Mouse (Mus musculus) spleen, postnatal 4 days (tissue): ENCODE data around the gene Pogk.

Experiments used
- DNase-seq, 2 experiments: peaks; one replicate each; pipeline ENCODE4 v3.0.0; 2022; ENCODE audit warnings: low spot score in 2 of 2

Pogk gene

DNA sequence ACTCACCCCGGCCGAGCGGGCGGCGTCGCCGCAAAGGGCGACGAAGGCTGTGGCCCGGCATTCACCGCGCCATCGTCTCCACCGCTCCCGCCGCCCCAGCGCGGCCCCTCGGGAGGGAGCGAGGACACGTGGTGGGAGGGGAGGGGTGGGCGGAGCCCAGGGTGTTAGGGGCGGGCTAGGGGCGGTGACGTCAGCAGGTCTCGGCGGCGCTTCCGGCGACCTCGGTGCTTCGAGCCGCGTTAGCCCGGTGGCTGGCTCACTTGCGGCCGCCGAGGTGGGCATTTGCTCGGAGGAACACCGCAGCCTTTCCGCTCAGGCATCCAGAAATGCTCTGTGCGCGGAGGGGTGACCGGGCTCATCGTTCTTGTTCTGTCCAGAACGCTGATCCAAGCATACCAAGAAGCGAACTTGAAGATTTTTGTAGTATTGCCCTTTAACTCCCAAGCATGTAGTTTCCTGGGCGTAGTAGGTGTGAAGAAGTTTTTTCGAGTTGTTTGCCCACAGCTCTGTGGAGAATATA, at the start of gene Pogk:
Gene Pogk (minus strand): TSS at position 163 of the 520 bp plus-strand sequence.
- DNase-seq = peak; percentile 66 to 83

DNA sequence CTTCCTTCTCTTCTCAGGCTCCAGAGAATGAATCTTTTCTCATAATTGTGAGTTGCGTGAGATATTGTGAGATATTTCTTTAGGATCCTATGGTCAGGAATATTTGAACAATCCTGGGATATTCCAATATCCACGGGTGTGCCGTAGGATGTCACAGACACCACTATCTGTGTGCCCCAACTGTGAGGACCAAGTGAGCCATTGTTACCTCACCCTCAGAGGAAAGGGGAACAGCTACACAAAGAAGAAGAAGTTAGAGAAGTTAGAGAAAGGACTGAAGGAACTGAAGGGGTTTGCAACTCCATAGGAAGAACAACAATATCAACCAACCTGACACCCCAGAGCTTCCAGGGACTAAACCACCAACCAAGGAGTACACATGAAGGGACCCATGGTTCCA, 32.3 kb upstream of the Pogk start:
- no peak for DNase-seq

DNA sequence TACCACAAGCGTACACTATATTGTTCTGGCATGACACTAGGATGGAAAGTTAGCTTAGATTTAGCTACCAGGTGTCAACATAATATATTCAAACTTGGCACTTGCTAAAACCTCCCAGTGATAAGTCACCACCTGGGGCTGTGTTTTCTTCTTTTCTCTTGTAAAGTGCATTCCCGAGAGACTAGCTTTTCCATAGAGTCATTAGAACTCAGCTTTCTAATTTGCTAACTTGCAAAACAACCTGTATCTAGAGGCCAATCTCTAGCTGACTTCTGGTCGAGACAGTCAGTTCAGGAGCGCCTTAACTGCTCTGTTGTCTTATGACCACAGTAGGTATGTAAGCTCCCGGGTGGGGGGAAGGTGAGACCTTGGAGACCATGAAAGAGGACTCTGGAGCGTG, 29.8 kb upstream of the Pogk start:
- peak in 1 of 2 experiments; percentile 41 for DNase-seq

DNA sequence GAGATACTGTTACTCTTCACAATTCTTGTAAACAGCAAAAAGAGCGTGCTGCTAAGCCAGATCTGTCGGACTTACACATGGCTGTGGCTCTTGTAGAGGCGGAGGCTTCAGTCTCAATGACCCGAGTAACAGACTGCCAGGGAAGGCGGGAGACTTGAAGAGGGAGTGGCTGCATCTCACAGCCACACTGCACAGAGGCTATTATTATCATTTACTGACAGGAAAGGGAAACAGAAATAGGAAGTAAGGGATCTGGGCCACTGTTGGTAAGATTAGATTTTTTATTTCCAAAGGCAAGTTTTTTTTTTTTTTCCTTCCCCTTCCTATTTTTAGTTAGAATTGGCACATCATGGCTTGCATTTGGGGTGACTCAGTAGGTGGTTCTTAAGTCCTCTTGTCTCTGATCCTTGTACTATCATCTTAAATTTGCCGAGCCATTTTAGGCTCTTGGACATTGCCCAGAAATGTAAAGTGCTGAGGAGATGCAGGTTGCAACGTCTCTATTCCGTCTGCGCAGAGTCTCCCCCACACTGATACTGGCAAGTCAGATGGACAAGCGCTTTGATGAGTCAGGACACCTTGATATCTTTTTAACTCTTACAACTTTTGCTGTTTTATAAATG, 20.3 kb upstream of the Pogk start:
- DNase-seq = peak in 1 of 2 experiments; percentile 54

DNA sequence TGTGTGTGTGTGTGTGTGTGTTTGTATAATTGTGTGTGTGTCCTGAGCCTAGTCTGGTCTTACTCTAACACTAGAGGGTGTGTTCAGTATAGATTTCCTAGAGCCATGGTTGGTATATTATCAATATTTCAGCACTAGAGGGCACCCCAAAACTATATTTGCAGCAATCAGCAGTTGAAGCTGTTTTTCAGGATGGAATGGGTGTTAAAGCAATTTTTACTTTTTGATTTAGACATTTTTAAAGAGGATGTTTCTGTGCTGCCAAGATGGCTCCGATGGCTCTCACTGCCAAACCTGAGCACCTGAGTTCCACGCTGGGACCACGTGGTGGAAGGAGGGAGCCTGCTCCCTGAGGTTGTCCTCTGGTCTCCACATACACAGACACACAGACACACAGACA, 19.4 kb upstream of the Pogk start:
- peak in 1 of 2 experiments; percentile 57 for DNase-seq

DNA sequence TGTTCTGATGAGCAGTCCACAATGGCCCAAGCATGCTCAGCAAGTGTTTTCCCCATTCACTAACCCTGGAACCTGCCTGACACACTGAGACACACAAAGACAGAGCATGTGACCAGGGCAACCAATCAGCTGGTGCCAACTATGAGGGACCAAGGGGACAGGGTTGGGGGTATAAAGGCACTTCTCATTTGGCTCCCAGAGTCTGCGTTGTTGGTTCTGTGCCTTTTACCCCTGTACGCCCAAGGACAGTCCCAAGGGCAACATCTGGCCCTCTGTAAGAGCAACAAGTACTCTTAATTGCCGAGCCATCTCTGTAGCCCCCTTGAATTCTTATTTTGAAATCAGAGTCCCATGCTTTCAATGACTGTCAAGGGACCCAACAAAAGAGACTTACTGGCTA, 2.6 kb upstream of the Pogk start:
- DNase-seq = no peak

DNA sequence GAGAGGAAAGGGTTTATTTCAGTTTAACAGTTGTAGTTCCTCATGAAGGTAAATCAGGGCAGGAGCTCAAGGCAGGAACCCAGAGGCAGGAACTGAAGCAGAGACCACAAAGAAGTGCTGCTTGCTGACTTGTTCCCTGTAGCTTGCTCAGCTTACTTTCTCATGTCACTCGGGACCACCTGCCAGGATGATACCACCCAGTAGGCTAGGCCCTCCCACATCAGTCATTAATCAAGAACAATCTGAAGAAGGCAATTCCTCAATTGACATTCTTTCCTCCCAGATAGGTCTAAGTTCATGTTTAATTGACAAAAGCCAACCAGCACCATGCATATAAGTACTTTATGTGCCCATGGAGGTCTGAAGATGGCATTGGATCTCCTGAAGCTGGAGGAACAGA, 1.9 kb upstream of the Pogk start:
- no peak for DNase-seq

DNA sequence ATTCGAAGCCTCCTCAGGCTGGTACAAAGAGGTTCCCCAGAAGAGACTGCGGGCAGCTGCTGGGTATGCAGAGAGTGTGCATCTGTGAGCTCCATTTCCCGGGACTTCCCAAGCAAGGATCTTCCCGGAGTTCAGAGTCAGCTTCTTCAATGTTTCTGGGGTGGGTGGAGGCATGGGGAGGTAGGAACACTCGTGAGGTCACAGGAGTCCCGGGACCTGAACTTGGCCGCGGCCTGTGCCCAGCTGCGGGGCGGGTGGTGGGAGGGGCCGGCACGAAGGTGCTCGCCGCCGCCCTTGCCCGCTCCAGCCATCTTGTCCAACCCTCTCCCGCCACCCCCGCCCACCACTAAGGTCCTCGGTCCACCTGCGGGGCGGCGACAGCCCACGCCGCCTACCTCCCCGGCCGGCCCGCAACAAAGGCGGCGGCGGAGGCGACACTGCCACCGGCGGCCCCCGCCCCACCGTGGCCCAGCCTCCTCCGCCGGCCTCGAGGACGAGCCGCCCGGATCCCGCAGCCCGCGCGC, 424 bp downstream of the Pogk start:
- peak; percentile 16 to 66 for DNase-seq

DNA sequence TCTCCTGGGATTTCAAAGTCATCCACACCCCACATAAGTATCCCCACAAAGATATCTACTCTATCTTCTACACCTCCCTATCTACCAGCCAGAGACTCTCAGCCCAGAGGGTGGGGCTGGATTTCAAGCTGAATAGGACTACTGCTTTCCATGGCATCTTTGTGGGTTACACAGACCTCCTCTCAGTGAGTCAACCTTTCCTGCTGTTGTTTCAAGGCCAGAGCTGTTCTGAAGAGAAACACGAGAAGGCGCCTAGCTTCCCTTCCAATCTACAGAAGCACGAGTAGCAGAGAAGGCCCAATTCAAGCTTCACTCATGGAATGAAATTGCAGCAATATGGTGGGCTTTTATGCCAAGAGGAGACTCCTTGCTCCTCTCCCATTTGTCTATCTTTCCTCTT, 5.8 kb downstream of the Pogk start:
- DNase-seq = no peak

DNA sequence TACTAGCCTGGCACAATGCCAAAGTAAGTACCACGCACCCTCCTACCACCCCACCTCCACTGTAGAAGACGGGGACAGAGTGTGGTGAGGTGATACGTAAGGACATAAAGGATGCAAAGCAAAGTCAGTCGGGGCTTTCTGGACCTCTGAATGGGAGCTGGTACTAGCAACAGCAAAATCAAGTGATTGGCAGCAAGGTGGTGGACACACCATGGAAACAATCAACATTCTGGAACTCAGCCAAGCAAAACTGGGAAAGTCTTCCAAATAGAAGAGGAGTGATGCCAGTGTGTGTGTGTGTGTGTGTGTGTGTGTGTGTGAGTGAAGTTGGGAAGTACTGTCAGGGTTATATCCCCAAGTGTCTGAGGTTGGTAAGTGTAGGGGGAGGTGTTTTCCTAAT, 7.7 kb downstream of the Pogk start:
- no peak for DNase-seq

DNA sequence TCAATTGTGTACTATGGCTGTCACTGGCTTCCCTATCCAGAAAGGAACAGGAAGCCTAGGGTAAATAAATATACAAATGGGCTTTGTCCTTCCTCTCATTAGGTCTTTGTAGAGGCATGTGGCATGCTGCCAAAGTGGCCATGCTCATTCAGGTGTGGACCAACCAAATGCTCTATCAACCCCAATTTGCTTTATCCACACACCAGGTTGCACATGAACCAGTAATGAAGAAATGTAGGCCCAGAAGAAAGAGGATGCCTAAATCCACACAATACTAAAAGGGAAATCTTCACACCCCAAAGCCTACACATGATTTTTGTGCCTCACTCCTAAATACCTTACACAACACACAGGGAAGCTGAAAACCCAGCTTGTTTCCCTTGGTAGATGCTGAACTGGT, 8.2 kb downstream of the Pogk start:
- no peak for DNase-seq

DNA sequence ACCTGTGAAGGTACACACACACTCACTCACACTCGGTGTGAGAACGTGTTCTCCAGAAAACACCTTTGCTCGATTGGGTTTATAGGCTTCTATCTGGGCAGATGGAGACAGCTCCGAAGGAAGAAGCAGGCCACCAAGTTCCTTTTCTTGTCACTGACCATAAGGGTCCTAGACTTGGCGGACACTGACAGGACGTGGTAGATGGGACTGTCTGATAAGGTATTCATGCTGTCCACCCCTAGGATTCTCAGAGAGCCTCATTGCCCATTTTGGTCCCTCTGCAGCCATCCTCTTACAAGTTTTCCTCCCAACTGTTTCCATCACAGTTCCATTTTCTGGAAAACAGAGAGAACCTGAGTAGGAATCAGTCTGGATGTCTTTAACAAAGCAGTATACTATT, 13.3 kb downstream of the Pogk start:
- DNase-seq = no peak

DNA sequence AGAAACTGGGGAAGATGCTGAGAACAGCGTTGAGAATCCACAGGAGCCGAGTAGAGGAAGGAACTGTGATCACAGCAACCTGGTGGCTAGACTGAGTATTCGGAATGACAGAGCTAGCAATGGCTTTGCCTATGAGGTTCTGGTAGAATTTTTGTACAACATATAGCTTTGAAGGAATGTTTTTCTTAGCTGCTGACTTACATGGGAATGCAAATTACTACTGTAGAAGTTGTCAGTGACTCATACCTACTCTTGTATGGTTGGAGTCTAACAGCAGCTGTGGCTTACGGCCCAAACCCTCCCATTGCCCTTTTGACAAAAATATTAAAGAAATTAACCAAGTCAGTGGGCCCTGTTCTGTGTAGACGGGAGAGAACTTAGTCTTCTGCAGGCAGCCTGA, 14.0 kb downstream of the Pogk start:
- DNase-seq = no peak

DNA sequence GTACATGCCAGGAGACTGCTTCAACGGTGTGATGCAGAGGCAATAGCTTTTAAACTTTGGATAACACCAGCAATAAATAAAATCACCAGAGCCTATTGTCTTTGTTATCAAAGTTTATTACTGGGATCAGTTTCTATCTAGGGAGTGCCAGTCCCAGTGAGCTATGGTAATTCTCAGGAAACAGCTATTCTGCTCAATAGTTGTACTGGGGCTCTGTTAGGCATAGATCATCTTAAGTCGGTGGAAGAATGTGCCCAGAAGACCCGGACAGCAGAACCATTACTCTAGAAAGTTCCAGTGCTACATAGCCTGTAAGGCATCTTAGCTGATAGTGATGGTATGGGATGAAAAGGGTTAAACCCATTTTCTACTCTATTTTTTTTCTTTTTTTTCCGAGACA, 14.9 kb downstream of the Pogk start:
- no peak for DNase-seq

DNA sequence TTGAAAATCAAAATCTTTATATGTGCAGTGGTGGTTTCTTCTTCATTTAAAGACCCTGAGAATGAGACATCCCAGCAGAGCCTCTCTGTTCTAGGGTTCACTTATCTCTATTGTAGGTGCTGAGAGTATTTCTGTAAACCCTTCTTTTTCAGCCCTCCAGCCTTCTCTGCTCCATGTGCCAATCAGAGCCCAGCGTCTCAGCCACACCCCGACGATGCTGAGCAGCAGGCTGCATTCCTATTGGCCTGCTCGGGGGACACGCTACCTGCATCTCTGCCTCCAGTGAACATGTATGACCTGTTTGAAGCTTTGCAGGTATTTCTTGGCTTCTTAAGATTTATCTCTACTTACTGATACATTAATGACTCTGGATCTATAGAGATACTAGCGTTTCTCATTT, 18.0 kb downstream of the Pogk start:
- DNase-seq = no peak

DNA sequence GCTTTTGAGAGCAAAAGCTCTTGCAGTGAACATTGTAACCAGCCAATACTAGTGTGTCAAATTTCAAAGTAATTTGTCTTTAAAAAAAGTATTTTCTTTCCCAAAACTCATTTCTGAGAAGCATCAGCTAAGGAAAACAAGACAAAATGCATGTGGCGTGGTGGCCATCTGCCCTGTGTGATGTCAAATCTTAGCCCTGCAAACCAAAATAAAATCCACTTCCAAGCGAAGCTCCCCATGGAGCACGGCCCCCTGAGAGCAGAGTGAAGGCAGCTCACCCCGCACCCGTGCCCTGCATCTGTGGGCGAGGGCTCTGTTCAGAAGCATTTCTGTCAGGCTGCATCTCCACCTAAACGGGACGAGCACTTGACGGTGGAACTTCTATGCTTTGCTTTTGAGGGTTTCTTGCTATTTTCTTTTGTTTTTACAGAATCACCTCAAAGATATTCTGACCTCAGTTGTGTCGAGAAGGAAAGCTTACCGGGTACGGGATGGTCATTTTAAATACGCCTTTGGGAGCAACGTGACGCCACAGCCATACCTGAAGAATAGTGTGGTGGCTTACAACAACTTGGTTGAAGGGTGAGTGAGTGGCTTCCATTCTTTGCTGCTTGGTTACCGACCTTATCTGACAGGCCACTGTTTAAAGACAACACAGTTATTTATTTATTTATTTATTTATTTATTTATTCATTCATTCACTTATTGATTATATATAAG, 20.1 kb downstream of the Pogk start:
- DNase-seq = peak in 1 of 2 experiments; percentile 43

DNA sequence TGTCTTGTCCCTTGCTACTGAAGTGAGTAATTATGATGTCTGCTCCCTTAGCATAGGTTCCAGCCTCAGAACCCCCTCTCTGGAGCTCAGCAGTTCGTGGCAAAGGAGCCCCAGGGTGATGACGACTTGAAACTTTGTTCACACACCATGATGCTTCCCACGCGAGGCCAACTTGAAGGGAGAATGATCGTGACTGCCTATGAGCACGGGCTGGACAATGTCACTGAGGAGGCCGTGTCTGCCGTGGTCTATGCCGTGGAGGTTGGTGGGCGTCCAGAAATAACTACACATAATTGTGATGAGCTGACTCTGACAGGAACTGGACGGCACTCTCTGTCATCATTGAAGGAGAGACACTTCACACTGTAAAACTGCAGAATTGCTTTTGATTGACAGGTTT, 21.2 kb downstream of the Pogk start:
- peak in 1 of 2 experiments; percentile 55 for DNase-seq

DNA sequence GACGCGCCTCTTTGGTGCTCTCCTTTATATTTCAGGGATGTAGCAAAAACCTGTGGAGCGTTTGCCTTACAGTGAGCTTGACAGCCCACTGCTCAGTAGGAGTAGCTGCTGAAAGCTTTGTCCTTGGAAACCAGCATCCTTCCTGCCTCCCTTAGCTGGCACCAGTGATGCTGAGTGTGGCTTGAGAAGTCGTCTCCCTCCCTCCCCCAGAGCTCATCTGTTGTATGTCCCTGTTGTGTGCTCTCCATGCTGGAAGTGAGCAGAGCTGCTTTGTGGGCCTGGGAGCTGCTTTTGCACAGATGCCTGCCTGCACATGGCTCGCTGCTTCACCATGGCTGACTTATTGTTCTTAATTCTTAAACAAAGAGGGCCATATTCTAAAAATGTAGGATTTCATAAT, 24.2 kb downstream of the Pogk start:
- DNase-seq = no peak

DNA sequence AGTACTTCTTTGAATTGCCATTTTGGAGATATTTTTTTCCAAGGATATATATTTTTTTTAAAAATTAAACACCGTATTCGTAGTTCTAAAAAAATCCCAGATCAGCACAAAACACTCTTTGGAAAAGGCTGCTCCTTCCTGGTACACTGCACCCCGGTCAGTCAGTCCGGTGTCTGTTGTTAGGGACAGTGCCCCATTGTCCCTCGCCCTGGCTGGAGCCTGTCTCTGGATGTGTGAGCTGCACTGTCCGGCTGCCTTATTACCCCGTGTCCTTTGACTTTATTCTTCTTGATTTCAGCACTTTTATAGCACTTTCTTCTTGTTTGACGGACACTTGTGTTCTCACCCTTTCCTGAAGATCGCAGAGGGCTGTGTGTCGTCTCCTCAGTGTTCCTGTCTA, 25.0 kb downstream of the Pogk start:
- DNase-seq = no peak

DNA sequence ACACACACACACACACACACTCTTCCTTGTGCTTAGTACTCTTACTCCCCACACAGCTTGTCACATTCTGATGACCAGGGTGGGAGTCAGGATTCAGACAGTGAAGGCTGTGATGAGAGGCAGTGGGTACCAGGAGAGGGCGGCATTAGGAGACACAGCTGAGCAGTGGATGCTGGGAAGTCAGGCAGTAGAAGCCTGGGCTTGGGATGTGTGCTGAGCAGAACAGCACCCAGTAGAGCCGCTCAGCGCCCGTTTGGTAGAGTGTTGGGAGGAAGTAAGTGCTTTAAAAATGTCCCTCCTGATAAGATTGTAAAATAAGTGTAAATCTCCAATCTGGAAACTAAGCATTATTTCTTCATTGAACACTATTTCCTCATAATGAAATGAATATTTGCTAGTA, 27.0 kb downstream of the Pogk start:
- DNase-seq = no peak

DNA sequence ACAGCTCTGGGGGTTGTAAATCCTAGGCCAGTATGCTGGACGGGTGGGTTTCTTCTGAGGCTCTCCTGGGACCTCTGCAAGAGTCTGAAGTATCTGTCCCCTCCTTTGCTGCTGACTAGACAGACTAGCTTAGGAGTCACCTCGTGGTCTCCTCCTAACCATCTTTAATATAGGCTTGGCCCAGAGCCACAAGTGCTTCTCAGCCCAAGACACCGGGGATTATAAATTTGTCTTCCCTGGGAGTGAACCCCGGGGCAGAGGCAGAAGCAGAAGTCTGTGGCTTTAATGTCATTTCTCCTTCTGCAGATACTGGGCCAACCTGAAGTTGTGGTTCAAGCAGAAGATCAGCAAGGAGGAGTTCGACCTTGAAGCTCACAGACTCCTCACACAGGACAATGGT, 27.8 kb downstream of the Pogk start:
- DNase-seq = no peak

DNA sequence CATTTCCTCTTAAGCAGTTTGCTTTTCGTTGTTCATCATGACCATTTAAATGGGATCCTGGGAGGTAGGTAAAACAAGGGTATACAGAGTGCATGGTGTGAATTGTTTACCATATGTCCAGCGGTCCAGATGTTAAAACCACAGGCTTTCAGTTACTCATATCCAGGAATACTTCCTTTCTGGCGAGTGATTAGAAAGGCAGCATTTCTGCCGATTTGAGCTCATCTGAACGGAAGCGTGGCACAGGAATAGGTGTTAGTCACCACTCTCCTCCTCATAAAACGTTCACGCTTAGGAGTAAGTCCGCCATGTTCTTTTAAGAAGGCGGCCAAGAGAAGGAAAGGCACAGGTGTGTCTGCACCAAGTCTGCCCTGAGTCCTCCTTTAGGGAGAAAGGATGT, 28.3 kb downstream of the Pogk start:
- DNase-seq = no peak

DNA sequence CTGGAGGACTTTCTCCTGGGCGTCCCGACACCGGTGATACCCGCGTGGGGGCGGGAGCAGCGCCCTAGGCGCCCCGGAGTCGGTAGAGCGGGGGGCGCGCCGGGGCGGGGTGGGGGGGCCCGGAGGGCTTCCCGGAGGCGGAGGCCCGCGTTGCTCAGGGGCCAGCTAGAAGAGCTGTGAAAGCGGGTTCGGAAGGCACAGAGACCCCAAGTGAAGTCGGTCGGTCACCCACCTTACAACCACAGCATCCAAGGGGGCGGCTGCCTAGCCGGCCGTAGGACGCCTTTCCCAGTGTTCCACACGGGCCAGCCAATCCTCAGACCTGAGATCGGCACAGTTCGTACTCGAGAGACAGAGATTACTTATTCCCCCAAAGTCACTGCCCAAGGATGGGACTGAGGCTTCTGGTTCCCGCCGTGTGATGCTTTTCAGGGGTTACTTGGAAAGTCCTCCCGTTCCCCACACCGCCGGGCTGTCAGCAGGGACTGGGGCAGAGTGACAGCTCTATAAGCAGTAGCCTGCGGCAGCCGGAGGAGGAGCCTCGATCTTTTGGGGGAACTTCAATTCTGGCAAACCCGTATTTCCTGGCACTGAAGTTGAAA, 29.9 kb downstream of the Pogk start:
- peak; percentile 70 to 84 for DNase-seq
